Mouse (Mus musculus): Measurements from ENCODE around the gene Efcab3.
"Not testable (repeated sequence)": the region's sequence is repeated elsewhere in the genome, so short reads cannot be mapped to it uniquely, and the experiment has no call there.

Gene Efcab3

DNA sequence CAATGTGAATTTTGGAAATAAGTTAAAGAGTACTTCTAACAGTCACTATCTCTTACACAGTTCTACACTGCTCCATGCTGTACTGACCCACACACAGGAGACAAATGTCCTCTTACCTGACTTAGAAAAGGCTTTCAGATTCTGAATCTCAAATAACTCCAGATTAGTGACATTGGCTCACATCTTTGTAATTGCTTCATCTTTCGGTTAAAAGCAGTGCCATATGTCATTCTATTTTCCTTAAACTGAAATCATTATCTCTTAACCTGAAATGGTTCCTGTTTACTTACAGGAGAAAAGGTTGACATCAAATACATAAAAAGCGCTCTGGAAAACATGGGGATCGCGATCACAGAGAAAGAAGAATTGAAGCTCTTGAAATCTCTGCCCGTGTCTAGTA is at the start of gene Efcab3:
TSS of gene Efcab3 (plus strand) at position 301 of the 400 bp plus-strand sequence.
- DNase-seq (ENCODE audit: low spot score): no peak

DNA sequence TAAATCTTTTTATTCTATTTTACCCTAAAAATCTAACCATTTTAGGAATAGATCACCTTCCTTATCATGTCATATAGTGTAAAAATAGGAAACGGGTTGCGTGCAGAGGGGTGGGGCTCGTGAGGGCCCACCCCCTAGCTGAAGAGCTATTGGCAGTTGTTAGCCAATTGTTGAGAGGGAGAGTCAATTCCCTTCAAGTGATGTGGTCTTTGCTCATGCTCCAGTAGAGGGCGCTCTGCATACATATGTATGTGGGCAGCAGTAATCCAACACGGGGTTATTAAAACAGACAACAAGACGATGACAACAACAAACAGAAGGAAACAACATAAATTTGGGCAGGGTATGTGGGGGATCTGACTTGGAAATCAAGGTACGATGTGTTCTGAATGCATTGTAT is 42.3 kb upstream of the Efcab3 start:
- no peak for DNase-seq (ENCODE audit: low spot score)

DNA sequence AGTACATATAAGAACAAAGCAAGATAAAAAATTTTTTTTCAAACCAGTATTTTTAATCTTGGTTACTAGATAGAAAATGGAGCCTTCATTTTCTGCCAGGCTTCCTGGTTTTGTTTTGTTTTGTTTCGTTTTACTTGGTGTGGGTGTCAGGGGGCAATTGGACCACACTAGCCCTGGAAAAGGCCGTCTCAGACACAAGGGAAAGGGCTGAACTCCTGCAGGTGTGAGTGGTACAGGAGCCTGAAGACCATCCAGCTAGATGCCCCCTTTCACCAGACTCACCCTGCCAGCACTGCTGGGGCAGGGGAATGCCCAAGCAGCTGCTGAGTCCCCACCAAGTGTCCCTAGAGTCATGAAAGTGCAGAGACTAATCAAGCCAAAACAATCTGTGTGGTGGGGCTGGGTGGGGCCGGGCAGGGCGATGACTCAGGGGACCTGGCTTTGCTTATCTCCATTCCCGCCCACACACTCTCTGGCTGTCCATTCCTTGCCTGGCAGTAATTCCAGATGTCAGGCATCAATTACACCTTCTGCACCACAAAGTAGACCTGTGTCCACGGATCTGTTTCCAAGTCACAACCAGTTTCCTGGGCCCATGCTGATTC is 34.5 kb upstream of the Efcab3 start:
- no peak for DNase-seq (ENCODE audit: low spot score)

DNA sequence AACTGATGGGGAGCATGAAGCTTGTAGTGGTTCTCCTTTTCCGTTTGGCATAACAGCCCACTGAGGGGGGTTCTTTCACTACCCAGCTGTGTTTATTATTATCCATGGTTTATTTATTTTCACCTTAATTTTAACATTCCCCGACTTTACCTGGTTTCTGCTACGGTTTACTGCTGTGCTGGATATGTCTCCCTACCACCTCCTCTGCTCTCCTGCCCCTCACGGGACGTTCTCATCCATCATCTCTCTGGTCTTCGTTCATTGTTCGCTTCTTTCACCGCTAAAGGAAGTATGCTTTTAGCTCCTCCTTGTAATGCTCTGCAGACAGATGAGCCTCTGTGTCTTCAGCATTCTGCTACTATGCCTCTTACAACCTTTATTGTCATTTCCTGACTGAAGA is 33.9 kb upstream of the Efcab3 start:
- no peak for DNase-seq (ENCODE audit: low spot score)

DNA sequence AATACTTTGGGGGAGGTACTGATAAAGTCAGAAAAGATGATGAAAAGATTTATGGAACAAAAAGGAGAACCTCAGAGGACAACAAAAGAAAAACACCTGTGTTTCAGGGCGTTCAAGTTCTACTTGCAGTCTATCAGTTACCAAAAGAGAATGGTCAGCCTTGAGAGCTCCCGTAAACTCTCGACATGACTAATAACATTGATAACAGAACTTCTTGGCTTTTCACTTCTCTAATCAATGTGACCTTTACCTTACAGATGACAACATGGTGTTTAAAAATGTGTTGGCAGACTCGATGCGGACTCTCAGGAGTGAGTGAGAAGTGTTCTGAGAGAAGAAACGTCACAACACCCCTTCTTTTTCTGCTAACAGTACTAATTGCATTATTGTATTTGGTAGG is 33.2 kb upstream of the Efcab3 start:
- DNase-seq (ENCODE audit: low spot score): no peak

DNA sequence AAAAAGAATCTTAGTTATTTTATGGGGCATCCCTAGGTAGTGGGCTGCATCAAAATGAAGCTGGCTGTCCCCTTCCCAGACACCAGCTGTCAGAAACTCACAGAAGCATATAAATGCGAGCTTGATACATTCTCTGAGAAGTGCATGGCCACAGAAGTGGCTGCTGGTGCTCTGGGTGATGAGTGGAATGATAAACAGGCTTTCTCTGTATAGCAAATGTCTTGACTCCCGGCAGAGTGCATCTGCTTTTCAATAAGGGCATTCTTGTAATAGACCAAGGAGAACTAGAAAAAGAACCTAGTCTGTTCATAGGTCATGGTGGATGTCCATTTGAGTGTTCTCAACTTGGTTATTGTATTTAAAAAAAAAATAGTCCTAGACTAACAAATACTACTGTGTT is 32.3 kb upstream of the Efcab3 start:
- DNase-seq (ENCODE audit: low spot score): no peak

DNA sequence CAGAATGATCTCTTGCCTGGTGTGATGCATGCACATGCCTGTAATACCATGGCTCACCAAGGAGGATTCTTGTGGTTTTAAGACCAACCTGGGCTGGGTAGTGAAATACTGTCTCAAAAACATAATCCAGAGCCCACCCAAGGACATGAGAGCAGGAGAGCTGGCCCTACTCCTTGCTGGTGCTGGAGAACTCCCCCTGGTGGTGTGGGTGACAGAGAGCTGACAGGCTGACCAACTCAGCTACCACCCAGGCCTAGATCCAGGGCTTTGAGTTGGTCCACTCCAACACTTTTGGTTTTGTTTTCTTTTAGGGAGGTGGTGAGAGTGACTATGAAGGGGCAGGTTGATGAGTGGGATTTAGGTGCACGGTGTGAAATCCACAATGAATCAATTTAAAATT is 28.3 kb upstream of the Efcab3 start:
- no peak for DNase-seq (ENCODE audit: low spot score)

DNA sequence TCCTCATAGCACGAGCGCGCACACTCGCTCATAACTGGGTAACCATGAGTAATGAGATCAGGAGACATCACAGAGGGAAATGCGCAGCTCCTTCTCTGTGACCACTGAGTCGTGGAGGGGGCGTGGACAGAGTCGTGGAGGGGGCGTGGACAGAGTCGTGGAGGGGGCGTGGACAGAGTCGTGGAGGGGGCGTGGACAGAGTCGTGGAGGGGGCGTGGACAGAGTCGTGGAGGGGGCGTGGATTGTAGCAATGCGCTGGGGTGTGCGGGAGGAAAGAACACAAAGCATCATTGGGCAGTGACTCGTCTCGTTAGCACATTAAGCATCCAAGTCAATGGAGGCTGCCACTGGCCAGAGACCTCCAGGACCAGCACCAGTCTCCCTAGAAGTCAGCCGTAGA is 49.1 kb downstream of the Efcab3 start:
- not testable (repeated sequence) for DNase-seq (ENCODE audit: low spot score)

DNA sequence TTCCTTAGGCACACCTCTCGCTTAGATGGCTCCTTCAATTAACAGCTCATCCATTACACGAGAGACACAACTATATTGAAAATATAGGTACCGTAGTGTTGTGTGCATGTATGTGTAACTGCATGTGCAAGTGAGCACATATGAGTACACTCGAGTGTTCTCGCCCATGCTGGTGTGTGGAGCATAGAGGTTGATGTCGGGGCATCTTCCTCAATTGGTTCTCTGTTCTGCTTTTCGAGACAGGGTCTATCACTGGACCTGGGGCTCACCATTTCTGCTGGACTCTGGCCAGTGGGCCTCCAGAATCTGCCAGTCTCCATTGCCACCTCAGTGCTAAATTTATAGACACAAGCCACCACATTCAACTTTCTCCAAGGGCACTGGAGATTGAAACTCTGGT is 54.4 kb downstream of the Efcab3 start:
- no peak for DNase-seq (ENCODE audit: low spot score)

DNA sequence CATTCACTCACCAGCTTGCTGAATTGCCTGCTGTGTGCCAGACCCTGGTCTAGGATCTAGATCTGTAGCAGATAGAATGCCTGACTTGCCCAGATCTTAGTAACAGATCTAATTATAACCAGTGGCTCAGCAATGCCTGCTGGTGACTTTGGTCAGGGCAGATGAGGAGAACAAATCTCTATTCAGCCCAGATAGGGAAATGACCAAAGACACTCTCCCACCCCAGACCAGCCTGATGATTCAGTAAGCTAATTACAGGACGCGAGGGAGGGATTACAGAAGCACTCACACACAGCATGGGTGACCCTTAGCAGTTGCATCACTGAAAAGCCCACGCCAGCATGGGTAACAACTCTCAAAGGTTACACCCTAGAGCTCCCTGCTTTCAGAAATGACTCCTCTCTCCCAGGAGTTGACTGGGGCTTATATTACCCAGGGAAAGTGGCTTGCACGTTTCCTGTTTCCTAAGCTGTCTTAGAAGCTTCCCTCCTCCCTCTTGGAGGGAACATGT is 57.2 kb downstream of the Efcab3 start:
- no peak for DNase-seq (ENCODE audit: low spot score)

DNA sequence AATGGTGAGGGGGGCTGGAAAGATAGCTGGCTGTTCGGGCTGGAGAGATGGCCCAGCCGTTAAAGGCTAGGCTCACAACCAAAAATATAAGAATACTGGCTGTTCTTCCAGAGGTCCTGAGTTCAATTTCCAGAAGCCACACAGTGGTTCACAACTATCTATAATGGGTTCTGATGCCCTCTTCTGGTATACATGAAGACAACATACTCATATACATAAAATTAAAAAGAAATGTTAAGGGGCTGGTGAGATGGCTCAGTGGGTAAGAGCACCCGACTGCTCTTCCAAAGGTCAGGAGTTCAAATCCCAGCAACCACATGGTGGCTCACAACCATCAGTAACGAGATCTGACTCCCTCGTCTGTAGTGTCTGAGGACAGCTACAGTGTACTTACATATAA is 58.4 kb downstream of the Efcab3 start:
- DNase-seq (ENCODE audit: low spot score): not testable (repeated sequence)

DNA sequence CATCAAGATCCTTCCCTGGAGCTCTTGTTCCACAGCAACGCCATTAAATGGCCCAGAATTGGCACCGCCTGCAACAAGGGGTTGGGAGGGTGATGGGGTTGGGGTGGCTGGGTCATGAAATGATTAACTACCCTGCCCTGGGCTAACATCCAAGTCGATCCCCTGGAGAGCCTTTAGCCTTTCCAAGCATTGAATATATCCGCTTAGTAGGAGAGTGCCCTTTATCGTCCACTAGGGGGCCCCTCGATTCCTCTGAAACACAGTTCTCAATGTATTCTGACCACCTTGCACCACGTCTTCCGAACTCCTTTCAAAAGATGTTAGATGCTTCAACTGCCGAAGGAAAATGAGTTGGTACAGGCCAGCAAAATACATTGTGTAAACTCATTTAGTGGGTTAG is 60.6 kb downstream of the Efcab3 start:
- DNase-seq (ENCODE audit: low spot score): peak; percentile 64

DNA sequence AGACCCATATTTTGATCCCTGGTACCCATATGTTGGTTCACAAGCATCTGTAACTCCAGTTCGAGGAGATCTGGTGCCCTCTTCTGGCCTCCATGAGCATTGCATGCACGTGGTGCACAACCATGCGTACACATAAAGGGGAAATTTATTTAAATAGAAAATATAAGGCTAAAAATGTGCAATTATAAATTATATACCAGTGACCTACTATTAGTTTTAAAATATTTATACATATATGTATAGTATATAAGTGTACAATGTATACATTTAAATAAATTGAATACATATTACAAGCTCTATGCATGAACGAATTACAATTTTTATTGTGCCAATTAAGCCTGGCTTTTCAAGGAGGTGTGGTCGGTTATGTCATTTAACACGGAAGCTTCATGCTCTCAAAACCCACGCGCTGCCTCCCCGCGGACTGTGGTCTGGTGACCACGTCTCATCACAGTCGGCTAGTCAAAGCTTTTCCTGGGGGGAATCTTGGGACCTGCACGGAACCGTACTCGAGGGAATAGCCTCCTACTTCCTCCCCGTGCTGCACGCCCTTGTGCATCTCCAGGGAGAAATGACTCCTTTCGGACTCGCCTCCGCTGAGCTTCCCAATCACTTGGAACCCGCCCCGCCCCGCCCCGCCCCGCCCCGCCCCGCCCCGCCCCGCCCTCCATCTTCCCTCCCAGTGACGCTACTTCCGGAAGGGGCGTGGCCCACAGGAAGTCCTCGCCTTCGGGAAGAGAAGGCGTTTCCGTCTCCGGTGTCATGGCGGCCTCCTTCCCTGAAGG is 62.5 kb downstream of the Efcab3 start, which contains the start of gene Mettl2:
TSS of gene Mettl2 (plus strand) at position 691 of the 785 bp plus-strand sequence.
- DNase-seq (ENCODE audit: low spot score): peak; percentile 90

DNA sequence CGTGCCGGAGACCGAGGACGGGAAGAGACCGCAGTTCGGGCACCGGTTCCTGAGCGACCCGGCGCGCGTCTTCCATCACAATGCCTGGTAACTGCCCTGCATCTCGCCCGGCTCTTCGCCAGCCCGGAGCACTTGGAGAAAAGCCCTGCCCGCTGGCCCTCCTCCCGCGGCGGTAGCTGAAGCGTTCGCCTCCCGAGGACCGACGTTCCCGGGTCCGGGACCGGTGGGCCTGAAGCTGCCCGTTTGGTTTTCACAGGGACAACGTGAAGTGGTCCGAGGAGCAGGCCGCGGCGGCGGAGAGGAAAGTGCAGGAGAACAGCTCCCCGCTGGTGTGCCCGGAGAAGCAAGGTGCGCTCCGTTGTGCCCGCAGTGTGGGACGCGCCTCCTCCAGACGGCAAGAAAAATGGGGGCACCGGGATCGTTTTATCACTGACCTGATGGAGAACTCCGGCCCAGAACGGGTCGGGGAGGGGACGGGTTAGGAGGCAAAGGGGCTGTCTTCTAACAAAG is 63.2 kb downstream of the Efcab3 start:
- no peak for DNase-seq (ENCODE audit: low spot score)

DNA sequence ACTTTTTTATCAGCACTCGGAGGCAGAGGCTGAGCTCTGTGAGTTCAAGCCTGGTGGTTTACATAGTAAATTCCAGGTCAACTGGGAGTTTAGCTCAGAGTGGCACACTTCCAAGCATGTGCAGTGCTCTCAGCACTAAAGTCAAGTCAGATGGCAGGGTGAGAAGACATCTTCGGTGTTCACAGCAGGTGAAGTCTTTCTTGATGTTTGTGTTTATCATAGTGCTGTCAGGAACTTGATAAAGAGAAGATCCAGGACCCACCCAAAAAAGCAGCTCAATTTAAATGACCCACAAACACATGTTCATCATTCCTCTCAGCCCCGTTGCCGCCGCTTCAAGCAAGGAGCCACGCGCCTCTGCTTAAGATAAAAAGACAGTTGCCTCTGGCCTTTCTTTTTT is 72.3 kb downstream of the Efcab3 start:
- no peak for DNase-seq (ENCODE audit: low spot score)

DNA sequence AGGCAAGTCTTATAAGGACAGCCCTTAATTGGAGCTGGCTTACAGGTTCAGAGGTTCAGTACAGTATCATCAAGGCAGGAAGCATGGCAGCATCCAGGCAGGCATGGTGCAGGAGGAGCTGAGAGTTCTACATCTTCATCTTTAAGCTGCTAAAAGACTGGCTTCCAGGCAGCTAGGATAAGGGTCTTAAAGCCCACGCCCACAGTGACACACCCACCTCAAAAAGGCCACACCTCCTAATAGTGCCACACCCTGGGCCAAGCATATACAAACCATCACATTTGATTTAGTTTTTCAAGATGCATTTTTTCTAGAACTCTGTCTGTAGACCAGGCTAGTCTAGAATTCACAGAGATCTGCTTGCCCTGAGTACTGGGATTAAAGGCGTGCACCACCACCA is 73.9 kb downstream of the Efcab3 start:
- DNase-seq (ENCODE audit: low spot score): not testable (repeated sequence)

DNA sequence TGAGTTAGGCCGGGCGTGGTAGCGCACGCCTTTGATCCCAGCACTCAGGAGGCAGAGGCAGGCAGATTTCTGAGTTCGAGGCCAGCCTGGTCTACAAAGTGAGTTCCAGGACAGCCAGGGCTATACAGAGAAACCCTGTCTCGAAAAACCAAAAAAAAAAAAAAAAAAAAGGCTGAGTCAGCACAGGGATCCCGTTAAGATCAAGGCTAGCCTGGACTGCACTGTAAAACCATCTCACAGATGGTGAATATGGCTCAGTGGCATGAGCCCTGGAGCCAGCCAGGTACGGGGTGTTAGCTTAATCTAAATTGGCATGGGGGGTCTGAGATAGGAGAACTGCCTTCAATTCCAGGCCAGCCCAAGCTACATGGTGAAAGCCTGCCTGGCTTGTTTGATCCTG is 77.1 kb downstream of the Efcab3 start:
- DNase-seq (ENCODE audit: low spot score): not testable (repeated sequence)

DNA sequence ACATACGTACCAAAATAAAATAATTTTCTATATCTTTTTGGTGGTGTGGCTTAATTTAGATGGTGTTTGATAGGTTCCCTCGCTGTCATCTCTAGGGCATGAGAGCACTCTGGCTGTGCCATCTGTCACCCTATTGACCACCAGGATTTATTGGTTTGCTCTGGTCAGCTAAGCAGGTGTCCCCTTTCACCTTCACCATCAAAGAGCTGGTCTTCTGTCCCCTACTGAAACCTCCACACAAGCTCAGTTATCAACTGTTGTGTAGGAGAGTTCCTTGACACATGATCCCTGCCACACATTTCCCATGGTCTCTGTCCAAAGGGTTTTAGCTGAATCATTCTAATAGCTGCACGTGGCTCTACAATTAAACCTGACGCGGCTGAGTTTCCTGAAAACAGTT is 77.7 kb downstream of the Efcab3 start:
- no peak for DNase-seq (ENCODE audit: low spot score)

DNA sequence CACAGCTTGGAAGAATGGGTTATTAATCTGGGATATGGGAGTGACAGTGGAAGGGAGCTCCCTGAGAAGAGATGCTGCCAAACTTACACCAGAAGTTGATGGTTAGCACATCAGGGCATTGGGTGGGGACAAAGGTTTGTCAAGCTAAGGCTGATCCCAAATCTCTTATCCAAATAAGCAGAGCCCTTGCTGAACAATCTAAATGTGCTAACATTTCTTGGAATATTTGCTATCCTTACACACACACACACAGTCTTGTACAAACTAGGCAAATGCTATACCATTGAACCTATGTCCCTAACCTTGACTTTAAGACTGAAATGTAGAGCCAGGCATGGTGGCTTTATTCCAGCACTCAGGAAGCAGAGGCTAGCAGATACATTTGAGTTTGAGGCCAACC is 80.2 kb downstream of the Efcab3 start:
- DNase-seq (ENCODE audit: low spot score): no peak

DNA sequence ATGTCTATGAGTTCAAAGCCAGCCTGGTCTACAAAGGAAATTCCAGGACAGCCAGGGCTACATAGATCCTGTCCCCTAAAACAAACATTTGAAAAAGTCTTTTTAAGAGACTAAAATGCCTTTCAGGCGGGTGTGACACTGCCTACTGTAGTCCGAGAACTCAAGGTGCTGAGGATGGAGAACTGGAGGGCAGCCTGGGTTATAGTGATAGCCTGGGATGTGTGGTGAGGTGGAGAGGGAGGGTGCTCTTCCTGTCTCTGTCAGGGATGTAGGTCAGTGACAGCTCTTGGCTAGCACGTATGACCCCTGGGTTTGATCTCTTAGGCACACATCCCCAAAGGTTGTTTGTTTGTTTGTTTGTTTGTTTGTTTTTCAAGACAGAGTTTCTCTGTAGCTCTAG is 80.7 kb downstream of the Efcab3 start:
- DNase-seq (ENCODE audit: low spot score): no peak

DNA sequence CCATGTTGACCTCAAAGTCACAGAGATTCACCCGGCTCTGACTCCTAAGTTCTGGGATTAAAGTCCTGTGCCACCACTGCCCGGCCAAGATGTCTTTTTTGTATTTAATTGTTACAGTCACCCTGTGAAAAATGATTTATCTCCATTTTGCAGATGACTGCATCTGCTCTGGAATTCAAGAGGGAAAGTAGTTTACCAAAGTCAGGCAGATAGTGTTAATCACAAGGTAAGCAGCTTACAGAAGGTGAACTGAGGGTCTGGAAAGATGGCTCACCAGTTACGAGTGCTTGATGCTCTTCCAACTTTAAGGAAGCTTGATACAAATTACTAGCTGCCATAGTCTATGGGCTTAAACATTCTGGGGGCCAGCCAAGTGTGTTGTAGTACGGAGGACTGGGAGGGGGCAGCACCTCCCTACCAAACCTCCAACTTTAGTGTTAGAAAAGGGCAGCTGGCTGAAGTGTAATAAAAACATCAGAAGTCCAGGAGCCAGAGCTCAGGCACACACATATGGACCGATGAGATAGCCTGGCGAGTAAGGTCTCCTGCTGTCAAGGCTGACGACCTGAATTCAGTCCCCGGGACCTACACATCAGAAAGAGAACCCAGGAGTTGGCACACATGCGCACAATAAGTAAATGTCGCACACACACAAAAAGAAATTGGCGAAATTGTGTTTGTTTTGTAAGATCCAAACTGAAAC is 81.3 kb downstream of the Efcab3 start:
- DNase-seq (ENCODE audit: low spot score): no peak

DNA sequence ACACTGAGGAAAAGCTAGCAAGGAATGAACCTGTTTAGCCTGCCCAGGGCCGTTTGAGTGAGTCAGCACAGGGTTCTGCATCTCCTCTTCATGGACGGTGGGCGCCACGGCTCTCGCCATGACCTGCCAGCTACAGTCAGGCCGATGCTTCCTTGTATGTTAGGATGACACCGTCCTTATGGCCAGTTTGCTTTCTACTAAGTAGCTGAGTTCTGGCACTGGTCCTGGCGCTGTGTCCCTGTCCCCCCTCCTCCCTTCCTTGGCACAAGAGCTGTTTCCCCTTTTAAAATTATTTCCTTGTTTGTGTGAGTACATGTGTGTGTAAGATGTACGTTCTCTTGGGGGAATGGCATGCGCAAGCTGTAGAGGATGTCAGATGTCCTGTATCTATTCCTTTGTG is 81.8 kb downstream of the Efcab3 start:
- DNase-seq (ENCODE audit: low spot score): no peak

DNA sequence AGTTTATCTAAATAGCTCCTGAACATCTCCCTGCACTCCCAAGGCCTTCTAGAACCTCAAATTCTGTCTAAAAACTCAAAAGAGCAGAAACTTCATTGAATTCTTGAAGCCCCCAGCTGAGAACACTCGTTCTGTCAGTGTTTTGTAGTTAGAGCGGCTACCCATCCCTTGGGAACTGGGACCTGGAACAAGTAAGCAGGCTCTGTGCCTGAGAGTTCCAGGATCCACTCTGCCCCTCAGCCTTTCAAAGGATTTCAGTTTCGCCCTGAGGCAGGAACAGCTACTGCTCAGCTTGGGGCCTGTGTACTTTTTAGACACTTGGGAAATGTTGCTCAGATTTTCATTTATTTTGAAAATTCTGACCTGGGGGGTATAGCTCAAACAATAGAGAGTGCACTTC is 83.2 kb downstream of the Efcab3 start, which contains the start of gene Gm10842:
TSS of gene Gm10842 (plus strand) at position 301 of the 400 bp plus-strand sequence.
- DNase-seq (ENCODE audit: low spot score): no peak

Measured in testis, postnatal 10 days (tissue).